Mouse (Mus musculus) liver, adult 2 months (tissue): ENCODE data around the gene Anapc16. TPM values are rescaled to one million over a fixed set of nuclear protein-coding genes. Genes with fewer than 3 reads are reported as not detected.

Experiments
- DNase-seq: peaks from one replicate; pipeline ENCODE4 v3.0.0-alpha.2; 2011; ENCODE audit warnings: low read depth, low spot score; ENCODE audit errors: extremely low read depth
- H3K27ac ChIP-seq: fragments of 200-500 bp; replicated peaks from 2 replicates; pipeline ENCODE4 v1.5.1; 2012; ENCODE audit warnings: low read depth, mild to moderate bottlenecking, control low read depth, inconsistent platforms, low read length; ENCODE audit not compliant: insufficient read depth
- H3K27me3 ChIP-seq: fragments of 200-500 bp; 2 replicates; pipeline ENCODE4 v1.6.1; 2012; ENCODE audit warnings: mild to moderate bottlenecking, moderate library complexity, low read length, inconsistent platforms; ENCODE audit not compliant: control insufficient read depth, insufficient read depth
- H3K36me3 ChIP-seq: fragments of 200-500 bp; 2 replicates; pipeline ENCODE4 v1.6.1; 2012; ENCODE audit warnings: low read length, inconsistent platforms; ENCODE audit not compliant: control insufficient read depth, insufficient read depth
- H3K4me1 ChIP-seq: fragments of 200-500 bp; 2 replicates; pipeline ENCODE4 v1.6.1; 2011; ENCODE audit warnings: low read length; ENCODE audit not compliant: control insufficient read depth, insufficient read depth
- H3K4me3 ChIP-seq: fragments of 200-500 bp; 2 replicates; pipeline ENCODE4 v1.5.1; 2011; ENCODE audit warnings: low read depth, mild to moderate bottlenecking, control low read depth, low read length, moderate library complexity; ENCODE audit not compliant: insufficient read depth
- H3K79me2 ChIP-seq: fragments of 200-500 bp; 2 replicates; pipeline ENCODE4 v1.6.1; 2012; ENCODE audit warnings: inconsistent platforms, mild to moderate bottlenecking, low read length, moderate library complexity; ENCODE audit not compliant: control insufficient read depth, insufficient read depth
- H3K9ac ChIP-seq: fragments of 200-500 bp; 2 replicates; pipeline ENCODE4 v1.6.1; 2012; ENCODE audit warnings: low read depth, mild to moderate bottlenecking, control low read depth, inconsistent platforms, low read length
- CTCF ChIP-seq: fragments of 200-500 bp; IDR thresholded peaks from 2 replicates; pipeline ENCODE4 v1.5.1; 2011; ENCODE audit warnings: low read depth, low read length, control low read depth
- POLR2A ChIP-seq: fragments of 200-500 bp; IDR thresholded peaks from 2 replicates; pipeline ENCODE4 v1.6.1; 2011; ENCODE audit warnings: low read length, control low read depth; ENCODE audit not compliant: insufficient read depth; ENCODE audit errors: extremely low read depth
- WGBS: fragments of 180-500 bp; shearing (Covaris S2); methylation state at CpG from one replicate; pipeline ENCODE4 v1.1.7; 2018; 5-methylcytosine and 5-hydroxymethylcytosine counted together
- polyA plus RNA-seq: library from polyadenylated mRNA; depleted of rRNA; stranded (reverse); fragments of >200 nt; gene quantifications from 2 replicates; pipeline ENCODE4 v1.2.3, GENCODE M21; 2012
- total RNA-seq: library from RNA; depleted of rRNA; stranded (reverse); fragments of >200 nt; gene quantifications from 2 replicates; pipeline ENCODE4 v1.2.3, GENCODE M21; 2014

Anapc16 gene
- total and polyA plus RNA-seq, 2 experiments = 22.8 to 48.9 TPM

- H3K36me3 ChIP-seq = no peaks in the 10 kb centered on the region
- H3K9ac ChIP-seq = no peak overlapping the region
- no peaks in the 10 kb centered on the region for H3K79me2 ChIP-seq
- no peak overlapping the region for H3K4me3 ChIP-seq
- no peaks in the 10 kb centered on the region for H3K4me1 ChIP-seq
- 98% methylated on average over 2 of the region's 2 CpGs for WGBS
- no peak for TF ChIP-seq CTCF
- TF ChIP-seq POLR2A = no peak
- H3K27me3 ChIP-seq = no peaks in the 10 kb centered on the region
- H3K27ac ChIP-seq = no peak overlapping the region
- no peak for DNase-seq
Observed at GRCm38 (mm10) chr10:59963609-59964008, 39.3 kb downstream of the Anapc16 start.

GRCm38 (mm10) chr10:59959517-59959916 is 43.4 kb downstream of the Anapc16 start:
- Histone ChIP-seq H3K4me3 (no peak overlapping the region), H3K27ac (no peak overlapping the region), H3K27me3 (no peaks in the 10 kb centered on the region), H3K4me1 (no peaks in the 10 kb centered on the region), H3K79me2 (no peaks in the 10 kb centered on the region), H3K36me3 (no peaks in the 10 kb centered on the region), H3K9ac (no peak overlapping the region)
- no peak for TF ChIP-seq CTCF
- TF ChIP-seq POLR2A = no peak
- DNase-seq = no peak
- 83% methylated on average over 12 of the region's 12 CpGs for WGBS

GRCm38 (mm10) chr10:59958458-59958857 is 44.5 kb downstream of the Anapc16 start:
- Histone ChIP-seq H3K27me3 (no peaks in the 10 kb centered on the region), H3K27ac (no peak overlapping the region), H3K4me3 (no peak overlapping the region), H3K9ac (no peak overlapping the region), H3K79me2 (no peaks in the 10 kb centered on the region), H3K4me1 (no peaks in the 10 kb centered on the region), H3K36me3 (no peaks in the 10 kb centered on the region)
- DNase-seq = no peak
- no peak for TF ChIP-seq CTCF
- TF ChIP-seq POLR2A = no peak
- 84% methylated on average over 5 of the region's 5 CpGs for WGBS

- H3K27me3 ChIP-seq = no peaks in the 10 kb centered on the region
- H3K9ac ChIP-seq = no peak overlapping the region
Observed at GRCm38 (mm10) chr10:59957171-59958149, 45.5 kb downstream of the Anapc16 start.

GRCm38 (mm10) chr10:59956681-59957080 is 46.3 kb downstream of the Anapc16 start:
- Histone ChIP-seq H3K27ac (no peak overlapping the region), H3K79me2 (no peaks in the 10 kb centered on the region), H3K4me1 (peaks cover 4% of the 10 kb centered on the region; the same call in 1 of the 2 replicates), H3K9ac (no peak overlapping the region), H3K4me3 (no peak overlapping the region), H3K36me3 (no peaks in the 10 kb centered on the region), H3K27me3 (no peaks in the 10 kb centered on the region)
- WGBS = 89% methylated on average over 5 of the region's 5 CpGs
- no peak for DNase-seq
- TF ChIP-seq CTCF = no peak
- TF ChIP-seq POLR2A = no peak

More at GRCm38 (mm10) chr10:59957171-59958149, 45.5 kb downstream of the Anapc16 start:
- no peak overlapping the region for H3K4me3 ChIP-seq
- peaks cover under 1% of the 10 kb centered on the region; the same call in 1 of the 2 replicates for H3K4me1 ChIP-seq
- no peaks in the 10 kb centered on the region for H3K36me3 ChIP-seq
- TF ChIP-seq CTCF = no peak
- no peak for TF ChIP-seq POLR2A
- WGBS = 53% methylated on average over 25 of the region's 25 CpGs
- no peak for DNase-seq
- H3K79me2 ChIP-seq = no peaks in the 10 kb centered on the region
- H3K27ac ChIP-seq = no peak overlapping the region

- H3K27ac ChIP-seq = no peak overlapping the region
- no peak overlapping the region for H3K4me3 ChIP-seq
- H3K9ac ChIP-seq = no peak overlapping the region
- peaks cover 12% of the 10 kb centered on the region for H3K4me1 ChIP-seq
- no peaks in the 10 kb centered on the region for H3K27me3 ChIP-seq
- DNase-seq = no peak
- no peak for TF ChIP-seq POLR2A
- TF ChIP-seq CTCF = no peak
- 61% methylated on average over 7 of the region's 7 CpGs for WGBS
- no peaks in the 10 kb centered on the region for H3K36me3 ChIP-seq
- no peaks in the 10 kb centered on the region for H3K79me2 ChIP-seq
Observed at GRCm38 (mm10) chr10:59953564-59954039, 49.3 kb downstream of the Anapc16 start.
